Mouse (Mus musculus): Measurements from ENCODE around the gene Adcyap1. TPM values are rescaled to one million over a fixed set of nuclear protein-coding genes. Genes with fewer than 3 reads are reported as not detected.

Adcyap1 gene
- total and polyA plus RNA-seq, 3 experiments = not detected

DNA sequence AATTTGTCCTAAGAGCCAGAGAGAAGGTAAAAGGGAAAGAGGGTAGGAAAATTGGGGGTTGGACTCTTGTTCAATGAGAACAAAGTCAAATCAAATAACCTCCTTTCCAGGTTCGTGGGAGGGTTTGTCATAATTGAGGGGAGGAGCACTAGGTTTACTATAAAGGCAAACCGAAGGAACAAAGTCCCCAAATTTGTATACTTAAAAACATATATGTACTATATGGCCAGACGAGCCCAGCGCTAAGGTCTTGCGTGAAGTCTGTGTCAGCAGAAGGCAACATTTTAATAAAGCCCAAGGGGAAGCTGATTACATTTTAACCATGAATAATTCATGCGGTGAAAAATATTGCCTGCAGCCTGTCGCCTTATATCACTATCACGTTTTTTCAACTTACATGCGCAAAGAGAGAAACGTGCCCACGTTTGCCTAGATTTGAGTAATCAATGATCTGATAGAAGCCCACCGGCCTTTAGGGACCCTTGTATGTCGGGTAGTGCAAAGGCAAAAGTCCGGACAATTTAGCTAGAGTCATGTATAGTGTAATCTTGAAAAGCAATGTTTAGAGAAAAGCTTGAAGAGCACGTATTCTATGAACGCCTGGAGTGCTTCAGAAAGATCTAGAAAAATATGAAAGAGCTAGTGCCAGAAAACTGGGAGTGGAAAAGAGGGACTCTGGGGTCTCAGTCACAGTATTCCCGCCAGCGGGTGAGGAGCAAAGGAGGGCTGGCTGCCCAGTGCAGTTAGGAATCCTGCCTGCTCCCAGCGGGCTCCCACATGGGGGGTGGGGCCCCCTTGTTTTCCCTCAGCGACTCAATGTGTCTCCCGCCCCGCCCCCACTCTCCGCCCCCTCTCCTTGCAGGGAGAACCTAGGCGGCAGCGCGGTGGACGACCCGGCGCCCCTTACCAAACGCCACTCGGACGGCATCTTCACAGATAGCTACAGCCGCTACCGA, 4.5 kb downstream of the Adcyap1 start:
- no peaks in the 10 kb centered on the region for H3K4me1 ChIP-seq (ENCODE audit: control insufficient read depth in 1 of 2, insufficient read depth in 2 of 2, low read length in 2 of 2)
- TF ChIP-seq TCF12 (IDR thresholded peaks at IDR 0.05; ENCODE audit: low read depth, low read length) (no peak), ZNF384 (IDR thresholded peaks at IDR 0.05; ENCODE audit: low read depth, low read length) (no peak), EP300 (IDR thresholded peaks at IDR 0.05; ENCODE audit: low read depth in 1 of 2, low read length in 2 of 2) (no peak), TAL1 (IDR thresholded peaks at IDR 0.05; ENCODE audit: low read length) (no peak), JUND (IDR thresholded peaks at IDR 0.05; ENCODE audit: low read depth, low read length) (no peak), HCFC1 (IDR thresholded peaks at IDR 0.05; ENCODE audit: low read depth, low read length) (no peak), MEF2A (IDR thresholded peaks at IDR 0.05; ENCODE audit: extremely low read depth, insufficient replicate concordance, low read depth, low read length, poor library complexity, severe bottlenecking) (no peak), CTCF (IDR thresholded peaks at IDR 0.05 in 2 of 3, conservative IDR thresholded peaks at IDR 0.05 in 1 of 3; ENCODE audit: control insufficient read depth in 1 of 3, insufficient read depth in 1 of 3, low read depth in 2 of 3, low read length in 3 of 3, poor library complexity in 1 of 3, severe bottlenecking in 1 of 3) (no peak), CHD1 (IDR thresholded peaks at IDR 0.05; ENCODE audit: low read depth, low read length) (no peak), RAD21 (IDR thresholded peaks at IDR 0.05; ENCODE audit: low read depth, low read length) (no peak), TBP (IDR thresholded peaks at IDR 0.05; ENCODE audit: low read depth, low read length) (no peak), MXI1 (IDR thresholded peaks at IDR 0.05; ENCODE audit: low read depth, low read length) (no peak), BHLHE40 (IDR thresholded peaks at IDR 0.05; ENCODE audit: borderline replicate concordance, low read depth, low read length) (no peak), ZKSCAN1 (IDR thresholded peaks at IDR 0.05; ENCODE audit: low read depth, low read length) (no peak), ELF1 (IDR thresholded peaks at IDR 0.05; ENCODE audit: low read depth, low read length) (no peak), E2F4 (IDR thresholded peaks at IDR 0.05; ENCODE audit: borderline replicate concordance, low read depth, low read length) (no peak)
- no peak overlapping the region for H3K4me3 ChIP-seq (ENCODE audit: control insufficient read depth in 1 of 2, insufficient read depth in 1 of 2, low read depth in 2 of 2, low read length in 2 of 2)
- no peak overlapping the region for H3K9ac ChIP-seq (ENCODE audit: control insufficient read depth, low read depth, low read length, poor library complexity, severe bottlenecking)
- no peaks in the 10 kb centered on the region for H3K36me3 ChIP-seq (ENCODE audit: control insufficient read depth in 1 of 2, insufficient read depth in 2 of 2, low read length in 2 of 2)
- H3K79me2 ChIP-seq (ENCODE audit: control insufficient read depth, insufficient read depth, low read length, poor library complexity) = no peaks in the 10 kb centered on the region
- no peaks in the 10 kb centered on the region for H3K9me3 ChIP-seq (replicated peaks; ENCODE audit: insufficient read depth, low read length)
- DNase-seq (ENCODE audit: low read depth, low spot score) = no peak
- H3K27ac ChIP-seq (ENCODE audit: control insufficient read depth, low read depth, low read length) = no peak overlapping the region
- H3K27me3 ChIP-seq (ENCODE audit: control insufficient read depth in 1 of 2, insufficient read depth in 2 of 2, low read length in 2 of 2) = no peaks in the 10 kb centered on the region

- TF ChIP-seq TCF12 (IDR thresholded peaks at IDR 0.05; ENCODE audit: low read depth, low read length) (no peak), E2F4 (IDR thresholded peaks at IDR 0.05; ENCODE audit: borderline replicate concordance, low read depth, low read length) (no peak), ZKSCAN1 (IDR thresholded peaks at IDR 0.05; ENCODE audit: low read depth, low read length) (no peak), CHD1 (IDR thresholded peaks at IDR 0.05; ENCODE audit: low read depth, low read length) (no peak), CTCF (IDR thresholded peaks at IDR 0.05 in 2 of 3, conservative IDR thresholded peaks at IDR 0.05 in 1 of 3; ENCODE audit: control insufficient read depth in 1 of 3, insufficient read depth in 1 of 3, low read depth in 2 of 3, low read length in 3 of 3, poor library complexity in 1 of 3, severe bottlenecking in 1 of 3) (no peak), RAD21 (IDR thresholded peaks at IDR 0.05; ENCODE audit: low read depth, low read length) (no peak), ETS1 (IDR thresholded peaks at IDR 0.05; ENCODE audit: low read depth, low read length) (no peak), HCFC1 (IDR thresholded peaks at IDR 0.05; ENCODE audit: low read depth, low read length) (no peak), ZC3H11A (IDR thresholded peaks at IDR 0.05; ENCODE audit: low read depth, low read length) (no peak)
- Histone ChIP-seq H3K36me3 (ENCODE audit: control insufficient read depth in 1 of 2, insufficient read depth in 2 of 2, low read length in 2 of 2) (no peaks in the 10 kb centered on the region), H3K9ac (ENCODE audit: control insufficient read depth, low read depth, low read length, poor library complexity, severe bottlenecking) (no peak overlapping the region), H3K4me1 (ENCODE audit: control insufficient read depth in 1 of 2, insufficient read depth in 2 of 2, low read length in 2 of 2) (no peaks in the 10 kb centered on the region), H3K79me2 (ENCODE audit: control insufficient read depth, insufficient read depth, low read length, poor library complexity) (no peaks in the 10 kb centered on the region), H3K4me3 (ENCODE audit: control insufficient read depth in 1 of 2, insufficient read depth in 1 of 2, low read depth in 2 of 2, low read length in 2 of 2) (no peak overlapping the region), H3K27me3 (ENCODE audit: control insufficient read depth in 1 of 2, insufficient read depth in 2 of 2, low read length in 2 of 2) (no peaks in the 10 kb centered on the region), H3K27ac (ENCODE audit: control insufficient read depth, low read depth, low read length) (no peak overlapping the region), H3K9me3 (replicated peaks; ENCODE audit: insufficient read depth, low read length) (no peaks in the 10 kb centered on the region)
- DNase-seq (ENCODE audit: low read depth, low spot score) = no peak
Observed at GRCm38 (mm10) chr17:93217785-93218184, 19.0 kb downstream of the Adcyap1 start.

All from MEL (cell line).